Mouse (Mus musculus) liver, embryonic 16.5 days (tissue): ENCODE data around the gene Catip. TPM values are rescaled to one million over a fixed set of nuclear protein-coding genes. Genes with fewer than 3 reads are reported as not detected.

Experiments used
- ATAC-seq: fragments of 200-750 bp; cut with Nextera tagmentation; 2 replicates; pipeline ENCODE4 v1.8.0; 2017; ENCODE audit warnings: low read depth, mild to moderate bottlenecking, moderate number of reproducible peaks, moderate library complexity
- H3K27ac ChIP-seq: fragments of 300-500 bp; sonication (generic); 2 replicates; pipeline ENCODE4 v1.5.1; 2014; ENCODE audit warnings: mild to moderate bottlenecking, low read length
- H3K27me3 ChIP-seq: fragments of 300-500 bp; sonication (generic); 2 replicates; pipeline ENCODE4 v1.6.1; 2014; ENCODE audit warnings: low read depth, low read length, mixed read lengths; ENCODE audit not compliant: control insufficient read depth, insufficient read depth
- H3K36me3 ChIP-seq: fragments of 300-500 bp; sonication (generic); 2 replicates; pipeline ENCODE4 v1.6.1; 2014; ENCODE audit warnings: mild to moderate bottlenecking; ENCODE audit not compliant: control insufficient read depth, insufficient read depth
- H3K4me1 ChIP-seq: fragments of 300-500 bp; sonication (generic); 2 replicates; pipeline ENCODE4 v1.6.1; 2014; ENCODE audit warnings: low read depth, low read length, mixed read lengths; ENCODE audit not compliant: control insufficient read depth
- H3K4me2 ChIP-seq: fragments of 300-500 bp; sonication (generic); 2 replicates; pipeline ENCODE4 v1.6.1; 2014; ENCODE audit warnings: low read depth, low read length, mixed read lengths
- H3K4me3 ChIP-seq: fragments of 300-500 bp; sonication (generic); 2 replicates; pipeline ENCODE4 v1.5.1; 2014; ENCODE audit warnings: low read depth, mild to moderate bottlenecking, low read length
- H3K9ac ChIP-seq: fragments of 300-500 bp; sonication (generic); 2 replicates; pipeline ENCODE4 v1.6.1; 2014; ENCODE audit warnings: low read depth, low read length
- H3K9me3 ChIP-seq: fragments of 300-500 bp; sonication (generic); replicated peaks from 2 replicates; pipeline ENCODE4 v1.6.1; 2016; ENCODE audit warnings: low read length; ENCODE audit not compliant: control insufficient read depth
- WGBS: fragments of 180-500 bp; shearing (Covaris S2); extraction: QIAGEN DNeasy Blood & Tissue Kit; methylation state at CpG from one replicate; pipeline ENCODE4 v1.1.7; 2014; ENCODE audit not compliant: insufficient replicate concordance; 5-methylcytosine and 5-hydroxymethylcytosine counted together
- microRNA counts: library from miRNA; unstranded; fragments of <30 nt; microRNA quantifications from one replicate; lab custom pipeline; 2016
- microRNA-seq: library from miRNA; unstranded; fragments of <30 nt; microRNA quantifications from one replicate; pipeline ENCODE4, GENCODE M21; 2016
- polyA plus RNA-seq: library from polyadenylated mRNA; unstranded; fragments of >200 nt; fragmentation: Nextera tagmentation; extraction: Ambion mirVana; gene quantifications from 2 replicates; pipeline ENCODE4 v1.2.1, GENCODE M21; 2015

Catip gene
- polyA plus RNA-seq, 1 experiment from 2014 or later: 0.05 TPM

DNA sequence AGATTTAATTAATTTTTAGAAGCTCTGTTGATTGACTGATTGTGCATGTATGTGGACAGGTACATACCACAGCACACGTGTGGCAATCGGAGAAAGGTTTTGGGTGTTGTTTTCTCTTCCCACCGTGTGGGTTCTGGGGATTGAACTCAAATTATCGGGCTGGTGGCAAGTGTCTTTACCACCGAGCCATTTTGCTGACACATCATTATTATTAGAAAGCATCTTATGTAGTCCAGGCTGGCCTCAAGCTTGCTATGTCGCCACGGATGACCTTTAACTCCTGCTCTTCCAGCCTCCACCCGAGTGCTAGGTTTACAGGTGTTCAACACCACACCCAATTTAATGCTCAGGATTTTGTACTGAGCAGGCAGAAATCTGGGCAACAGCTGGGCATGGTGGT is 50.8 kb downstream of the Catip start:
- H3K27me3 ChIP-seq: no peaks in the 10 kb centered on the region
- peaks cover 8% of the 10 kb centered on the region; the same call in 1 of the 2 replicates for H3K9me3 ChIP-seq
- no peaks in the 10 kb centered on the region for H3K36me3 ChIP-seq
- no peak overlapping the region for H3K9ac ChIP-seq
- H3K27ac ChIP-seq: no peak overlapping the region
- no peak for ATAC-seq
- H3K4me3 ChIP-seq: no peak overlapping the region
- peaks cover 10% of the 10 kb centered on the region for H3K4me1 ChIP-seq
- WGBS: 70% methylated on average over 8 of the region's 8 CpGs
- no peak overlapping the region for H3K4me2 ChIP-seq

DNA sequence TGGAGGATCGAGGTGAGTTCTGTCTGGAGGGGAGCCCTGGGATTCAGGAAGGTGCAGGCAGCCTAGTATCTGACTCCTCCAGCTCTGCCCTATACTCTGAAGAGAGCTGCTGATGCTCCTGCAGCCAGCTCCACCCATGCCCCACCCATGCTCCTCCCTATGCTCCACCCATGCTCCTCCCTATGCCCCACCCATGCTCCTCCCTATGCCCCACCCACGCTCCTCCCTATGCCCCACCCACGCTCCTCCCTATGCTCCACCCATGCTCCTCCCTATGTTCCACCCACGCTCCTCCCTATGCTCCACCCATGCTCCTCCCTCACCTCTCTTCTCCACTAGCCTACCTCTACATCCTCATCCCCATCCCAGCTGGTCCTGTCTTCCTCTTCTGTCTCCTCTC is 53.2 kb downstream of the Catip start:
- Histone ChIP-seq H3K27ac (no peak overlapping the region), H3K36me3 (no peaks in the 10 kb centered on the region), H3K9ac (no peak overlapping the region), H3K4me1 (peaks cover 10% of the 10 kb centered on the region), H3K4me3 (no peak overlapping the region), H3K4me2 (no peak overlapping the region), H3K27me3 (no peaks in the 10 kb centered on the region), H3K9me3 (peaks cover 8% of the 10 kb centered on the region; the same call in 1 of the 2 replicates)
- 38% methylated on average over 4 of the region's 4 CpGs for WGBS
- ATAC-seq: peak; percentile 78

MicroRNAs encoded within 50 kb of the gene (microRNA counts, 519-probe panel; counts per million panel counts)
- microRNA mmu-miR-26b (lab: Ali Mortazavi, UCI): 2,990 counts per million, percentile 82 among the panel's probes with 10 or more counts

Small RNA genes lying within 50 kb of the gene (microRNA-seq; reads per million reads assigned to microRNA genes)
- 74,383 reads per million, percentile 100 among the genes with 10 or more reads in this experiment for gene Mir26b

Other genes with a start within 250 kb of the Catip start
- gene Tns1, start 237.7 kb upstream of the Catip start, polyA plus RNA-seq: 22.9 and 23.0 TPM in 2 replicates
- 0.14 TPM in 1 of 2 replicates, not detected in the other for gene Rufy4, start 236.6 kb upstream of the Catip start, polyA plus RNA-seq
- 1.8 and 2.7 TPM in 2 replicates for gene Cxcr2, start 208.1 kb upstream of the Catip start, polyA plus RNA-seq
- gene Cxcr1, start 167.5 kb upstream of the Catip start, polyA plus RNA-seq: 0.07 TPM in 1 of 2 replicates, not detected in the other
- 181 and 187 TPM in 2 replicates for gene Arpc2, start 126.0 kb upstream of the Catip start, polyA plus RNA-seq
- 0.36 and 0.39 TPM in 2 replicates for gene Gpbar1, start 83.6 kb upstream of the Catip start, polyA plus RNA-seq
- gene Aamp, start 77.4 kb upstream of the Catip start, polyA plus RNA-seq: 95.6 and 97.5 TPM in 2 replicates
- gene Pnkd, start 77.2 kb upstream of the Catip start, polyA plus RNA-seq: 34.0 and 37.5 TPM in 2 replicates
- 16.5 and 18.8 TPM in 2 replicates for gene Tmbim1, start 56.5 kb upstream of the Catip start, polyA plus RNA-seq
- gene Slc11a1, start 13.1 kb downstream of the Catip start, polyA plus RNA-seq: 17.4 and 17.9 TPM in 2 replicates
- gene Ctdsp1, start 29.4 kb downstream of the Catip start, polyA plus RNA-seq: 45.9 and 48.6 TPM in 2 replicates
- gene Vil1, start 47.3 kb downstream of the Catip start, polyA plus RNA-seq: 0.69 and 1.6 TPM in 2 replicates
- gene Cnot9, start 143.9 kb downstream of the Catip start, polyA plus RNA-seq: 27.2 and 28.9 TPM in 2 replicates
- gene Plcd4, start 180.8 kb downstream of the Catip start, polyA plus RNA-seq: 0.04 and 0.40 TPM in 2 replicates
- 11.5 and 12.1 TPM in 2 replicates for gene Usp37, start 182.2 kb downstream of the Catip start, polyA plus RNA-seq
- 1.7 and 2.0 TPM in 2 replicates for gene Zfp142, start 226.1 kb downstream of the Catip start, polyA plus RNA-seq
- 8.4 and 8.5 TPM in 2 replicates for gene Bcs1l, start 226.2 kb downstream of the Catip start, polyA plus RNA-seq
- 11.2 and 11.9 TPM in 2 replicates for gene Rnf25, start 239.3 kb downstream of the Catip start, polyA plus RNA-seq
- 0.19 and 0.26 TPM in 2 replicates for gene Stk36, start 239.3 kb downstream of the Catip start, polyA plus RNA-seq